Mouse (Mus musculus): ENCODE results near the gene Lrrfip2. TPM values are rescaled to one million over a fixed set of nuclear protein-coding genes. Genes with fewer than 3 reads are reported as not detected.

Gene Lrrfip2
- polyA plus RNA-seq, 1 experiment from 2014 or later = 18.5 TPM

GRCm38 (mm10) chr9:111122446-111122845 is 5.1 kb downstream of the Lrrfip2 start:
- H3K27me3 ChIP-seq (ENCODE audit: insufficient read depth, low read length) = no peaks in the 10 kb centered on the region
- H3K9me3 ChIP-seq (ENCODE audit: low read length) = no peaks in the 10 kb centered on the region
- peaks cover 22% of the 10 kb centered on the region for H3K4me1 ChIP-seq (ENCODE audit: insufficient read depth)

GRCm38 (mm10) chr9:111123336-111123735 is 5.9 kb downstream of the Lrrfip2 start:
- WGBS (ENCODE audit: insufficient replicate concordance) = 53% methylated on average over 2 of the region's 2 CpGs
- no peaks in the 10 kb centered on the region for H3K9me3 ChIP-seq (ENCODE audit: low read length)
- H3K4me3 ChIP-seq (ENCODE audit: low read depth, low read length) = no peak overlapping the region
- DNase-seq (no peak), ATAC-seq (peak; percentile 43)
- H3K27ac ChIP-seq (ENCODE audit: low read depth) = peak overlapping the region; percentile 70
- H3K36me3 ChIP-seq (replicated peaks; ENCODE audit: insufficient read depth, low read length) = 0 out of 2 replicates have a peak, but pooled peaks cover 3% of the 10 kb centered on the region
- no peaks in the 10 kb centered on the region for H3K27me3 ChIP-seq (ENCODE audit: insufficient read depth, low read length)
- H3K9ac ChIP-seq (replicated peaks) = no peak overlapping the region
- H3K4me2 ChIP-seq (ENCODE audit: low read depth, low read length) = no peak overlapping the region
- peaks cover 22% of the 10 kb centered on the region for H3K4me1 ChIP-seq (ENCODE audit: insufficient read depth)
- TF ChIP-seq CTCF (IDR thresholded peaks at IDR 0.05; ENCODE audit: low read depth) (no peak), EP300 (IDR thresholded peaks at IDR 0.05; ENCODE audit: low read depth) (no peak)

More at GRCm38 (mm10) chr9:111122446-111122845, 5.1 kb downstream of the Lrrfip2 start:
- no peak for TF ChIP-seq CTCF (IDR thresholded peaks at IDR 0.05; ENCODE audit: low read depth)
- TF ChIP-seq EP300 (IDR thresholded peaks at IDR 0.05; ENCODE audit: low read depth) = no peak
- Histone ChIP-seq H3K4me2 (ENCODE audit: low read depth, low read length) (no peak overlapping the region), H3K9ac (replicated peaks) (no peak overlapping the region), H3K27ac (ENCODE audit: low read depth) (peak overlapping the region; percentile 70; the same call in 1 of the 2 replicates), H3K36me3 (replicated peaks; ENCODE audit: insufficient read depth, low read length) (0 out of 2 replicates have a peak, but pooled peaks cover 3% of the 10 kb centered on the region), H3K4me3 (ENCODE audit: low read depth, low read length) (no peak overlapping the region)
- ATAC-seq (no peak), DNase-seq (no peak)
- WGBS (ENCODE audit: insufficient replicate concordance) = 30% methylated on average over 5 of the region's 5 CpGs

GRCm38 (mm10) chr9:111124440-111124839 is 7.0 kb downstream of the Lrrfip2 start:
- H3K4me1 ChIP-seq (ENCODE audit: insufficient read depth) = peaks cover 16% of the 10 kb centered on the region
- TF ChIP-seq EP300 (IDR thresholded peaks at IDR 0.05; ENCODE audit: low read depth) (no peak), CTCF (IDR thresholded peaks at IDR 0.05; ENCODE audit: low read depth) (no peak)
- no peak overlapping the region for H3K9ac ChIP-seq (replicated peaks)
- H3K27me3 ChIP-seq (ENCODE audit: insufficient read depth, low read length) = no peaks in the 10 kb centered on the region
- DNase-seq (no peak), ATAC-seq (0 out of 2 replicates have a peak, but pooled peaks have one; percentile 31)
- 0 out of 2 replicates have a peak, but pooled peaks cover 3% of the 10 kb centered on the region for H3K36me3 ChIP-seq (replicated peaks; ENCODE audit: insufficient read depth, low read length)
- H3K4me3 ChIP-seq (ENCODE audit: low read depth, low read length) = no peak overlapping the region
- no peak overlapping the region for H3K4me2 ChIP-seq (ENCODE audit: low read depth, low read length)
- 0 out of 2 replicates have a peak overlapping the region, but pooled peaks have one; percentile 2 for H3K27ac ChIP-seq (ENCODE audit: low read depth)
- no peaks in the 10 kb centered on the region for H3K9me3 ChIP-seq (ENCODE audit: low read length)
- 42% methylated on average over 4 of the region's 4 CpGs for WGBS (ENCODE audit: insufficient replicate concordance)

GRCm38 (mm10) chr9:111126735-111127134 is 9.3 kb downstream of the Lrrfip2 start:
- H3K36me3 ChIP-seq (replicated peaks; ENCODE audit: insufficient read depth, low read length) = 0 out of 2 replicates have a peak, but pooled peaks cover 2% of the 10 kb centered on the region
- H3K9ac ChIP-seq (replicated peaks) = no peak overlapping the region
- H3K27me3 ChIP-seq (ENCODE audit: insufficient read depth, low read length) = no peaks in the 10 kb centered on the region
- H3K4me3 ChIP-seq (ENCODE audit: low read depth, low read length) = no peak overlapping the region
- no peaks in the 10 kb centered on the region for H3K9me3 ChIP-seq (ENCODE audit: low read length)
- H3K27ac ChIP-seq (ENCODE audit: low read depth) = no peak overlapping the region
- 60% methylated on average over 4 of the region's 4 CpGs for WGBS (ENCODE audit: insufficient replicate concordance)
- ATAC-seq (0 out of 2 replicates have a peak, but pooled peaks have one; percentile 40), DNase-seq (no peak)
- H3K4me2 ChIP-seq (ENCODE audit: low read depth, low read length) = no peak overlapping the region
- TF ChIP-seq EP300 (IDR thresholded peaks at IDR 0.05; ENCODE audit: low read depth) = no peak
- TF ChIP-seq CTCF (IDR thresholded peaks at IDR 0.05; ENCODE audit: low read depth) = no peak
- peaks cover 16% of the 10 kb centered on the region for H3K4me1 ChIP-seq (ENCODE audit: insufficient read depth)

- H3K9ac ChIP-seq (replicated peaks) = no peak overlapping the region
- ATAC-seq (no peak), DNase-seq (no peak)
- H3K27me3 ChIP-seq (ENCODE audit: insufficient read depth, low read length) = no peaks in the 10 kb centered on the region
- no peak for TF ChIP-seq CTCF (IDR thresholded peaks at IDR 0.05; ENCODE audit: low read depth)
- no peak for TF ChIP-seq EP300 (IDR thresholded peaks at IDR 0.05; ENCODE audit: low read depth)
- no peak overlapping the region for H3K4me3 ChIP-seq (ENCODE audit: low read depth, low read length)
- H3K4me2 ChIP-seq (ENCODE audit: low read depth, low read length) = no peak overlapping the region
- 56% methylated on average over 4 of the region's 4 CpGs for WGBS (ENCODE audit: insufficient replicate concordance)
- peaks cover 16% of the 10 kb centered on the region for H3K4me1 ChIP-seq (ENCODE audit: insufficient read depth)
- H3K27ac ChIP-seq (ENCODE audit: low read depth) = no peak overlapping the region
- no peaks in the 10 kb centered on the region for H3K9me3 ChIP-seq (ENCODE audit: low read length)
- H3K36me3 ChIP-seq (replicated peaks; ENCODE audit: insufficient read depth, low read length) = no peaks in the 10 kb centered on the region
These were observed 10.4 kb downstream of the Lrrfip2 start for GRCm38 (mm10) chr9:111127749-111128148.

GRCm38 (mm10) chr9:111130126-111130525 is 12.7 kb downstream of the Lrrfip2 start:
- H3K27me3 ChIP-seq (ENCODE audit: insufficient read depth, low read length) = no peaks in the 10 kb centered on the region
- DNase-seq (no peak), ATAC-seq (no peak)
- no peak overlapping the region for H3K27ac ChIP-seq (ENCODE audit: low read depth)
- TF ChIP-seq CTCF (IDR thresholded peaks at IDR 0.05; ENCODE audit: low read depth) (no peak), EP300 (IDR thresholded peaks at IDR 0.05; ENCODE audit: low read depth) (no peak)
- no peak overlapping the region for H3K9ac ChIP-seq (replicated peaks)
- H3K4me1 ChIP-seq (ENCODE audit: insufficient read depth) = peaks cover 3% of the 10 kb centered on the region; the same call in 1 of the 2 replicates
- 45% methylated on average over 2 of the region's 2 CpGs for WGBS (ENCODE audit: insufficient replicate concordance)
- H3K9me3 ChIP-seq (ENCODE audit: low read length) = no peaks in the 10 kb centered on the region
- H3K4me2 ChIP-seq (ENCODE audit: low read depth, low read length) = no peak overlapping the region
- H3K36me3 ChIP-seq (replicated peaks; ENCODE audit: insufficient read depth, low read length) = no peaks in the 10 kb centered on the region
- H3K4me3 ChIP-seq (ENCODE audit: low read depth, low read length) = no peak overlapping the region
